Mouse (Mus musculus) liver, adult 2 months (tissue): Measurements from ENCODE around the gene Olfr1504. TPM values are rescaled to one million over a fixed set of nuclear protein-coding genes. Genes with fewer than 3 reads are reported as not detected.
"Not testable (repeated sequence)": the region's sequence is repeated elsewhere in the genome, so short reads cannot be mapped to it uniquely, and the experiment has no call there.

ENCODE experiments used
- DNase-seq: peaks from one replicate; pipeline ENCODE4 v3.0.0-alpha.2; 2011; ENCODE audit warnings: low read depth, low spot score; ENCODE audit errors: extremely low read depth
- H3K27ac ChIP-seq: fragments of 200-500 bp; replicated peaks from 2 replicates; pipeline ENCODE4 v1.5.1; 2012; ENCODE audit warnings: low read depth, mild to moderate bottlenecking, control low read depth, inconsistent platforms, low read length; ENCODE audit not compliant: insufficient read depth
- H3K27me3 ChIP-seq: fragments of 200-500 bp; 2 replicates; pipeline ENCODE4 v1.6.1; 2012; ENCODE audit warnings: mild to moderate bottlenecking, moderate library complexity, low read length, inconsistent platforms; ENCODE audit not compliant: control insufficient read depth, insufficient read depth
- H3K36me3 ChIP-seq: fragments of 200-500 bp; 2 replicates; pipeline ENCODE4 v1.6.1; 2012; ENCODE audit warnings: low read length, inconsistent platforms; ENCODE audit not compliant: control insufficient read depth, insufficient read depth
- H3K4me1 ChIP-seq: fragments of 200-500 bp; 2 replicates; pipeline ENCODE4 v1.6.1; 2011; ENCODE audit warnings: low read length; ENCODE audit not compliant: control insufficient read depth, insufficient read depth
- H3K4me3 ChIP-seq: fragments of 200-500 bp; 2 replicates; pipeline ENCODE4 v1.5.1; 2011; ENCODE audit warnings: low read depth, mild to moderate bottlenecking, control low read depth, low read length, moderate library complexity; ENCODE audit not compliant: insufficient read depth
- H3K79me2 ChIP-seq: fragments of 200-500 bp; 2 replicates; pipeline ENCODE4 v1.6.1; 2012; ENCODE audit warnings: inconsistent platforms, mild to moderate bottlenecking, low read length, moderate library complexity; ENCODE audit not compliant: control insufficient read depth, insufficient read depth
- H3K9ac ChIP-seq: fragments of 200-500 bp; 2 replicates; pipeline ENCODE4 v1.6.1; 2012; ENCODE audit warnings: low read depth, mild to moderate bottlenecking, control low read depth, inconsistent platforms, low read length
- CTCF ChIP-seq: fragments of 200-500 bp; IDR thresholded peaks from 2 replicates; pipeline ENCODE4 v1.5.1; 2011; ENCODE audit warnings: low read depth, low read length, control low read depth
- POLR2A ChIP-seq: fragments of 200-500 bp; IDR thresholded peaks from 2 replicates; pipeline ENCODE4 v1.6.1; 2011; ENCODE audit warnings: low read length, control low read depth; ENCODE audit not compliant: insufficient read depth; ENCODE audit errors: extremely low read depth
- WGBS: fragments of 180-500 bp; shearing (Covaris S2); methylation state at CpG from one replicate; pipeline ENCODE4 v1.1.7; 2018; 5-methylcytosine and 5-hydroxymethylcytosine counted together
- polyA plus RNA-seq: library from polyadenylated mRNA; depleted of rRNA; stranded (reverse); fragments of >200 nt; gene quantifications from 2 replicates; pipeline ENCODE4 v1.2.3, GENCODE M21; 2012; rRNA removed
- total RNA-seq: library from RNA; depleted of rRNA; stranded (reverse); fragments of >200 nt; gene quantifications from 2 replicates; pipeline ENCODE4 v1.2.3, GENCODE M21; 2014; rRNA removed

Gene Olfr1504
- total RNA-seq (not detected in 2 replicates), polyA plus RNA-seq (not detected in 2 replicates)

DNA sequence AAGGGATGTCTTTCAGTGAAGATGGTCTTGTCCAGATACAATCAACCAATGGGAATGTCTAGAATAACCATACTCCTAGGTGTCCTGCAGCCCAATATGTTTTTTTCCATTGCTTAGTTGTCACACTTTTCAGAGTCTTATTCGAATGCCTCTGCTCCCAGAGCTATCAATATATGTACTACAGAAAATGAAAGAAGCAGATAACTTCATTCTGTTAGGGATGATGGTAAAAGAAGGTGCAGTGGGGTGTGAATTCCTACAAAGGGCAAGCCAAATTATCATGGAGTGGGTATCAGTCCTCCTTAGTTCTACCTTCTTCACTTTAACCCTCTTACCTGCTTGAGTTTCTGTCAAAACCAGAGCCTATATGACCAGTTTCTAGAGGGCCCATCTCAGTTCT, at the start of gene Olfr1504:
Gene Olfr1504 (minus strand): TSS at position 101 of the 400 bp plus-strand sequence.
- no peak for DNase-seq
- H3K9ac ChIP-seq = no peak within 1 kb of the TSS
- no peaks in the 10 kb centered on the region for H3K27me3 ChIP-seq
- 37% methylated on average over 1 of the region's 1 CpGs for WGBS
- no peaks in the 10 kb centered on the region for H3K79me2 ChIP-seq
- TF ChIP-seq CTCF (no peak), POLR2A (no peak)
- no peaks in the 10 kb centered on the region for H3K4me1 ChIP-seq
- H3K27ac ChIP-seq = no peak within 1 kb of the TSS
- no peaks in the 10 kb centered on the region for H3K36me3 ChIP-seq
- H3K4me3 ChIP-seq = no peak within 1 kb of the TSS

DNA sequence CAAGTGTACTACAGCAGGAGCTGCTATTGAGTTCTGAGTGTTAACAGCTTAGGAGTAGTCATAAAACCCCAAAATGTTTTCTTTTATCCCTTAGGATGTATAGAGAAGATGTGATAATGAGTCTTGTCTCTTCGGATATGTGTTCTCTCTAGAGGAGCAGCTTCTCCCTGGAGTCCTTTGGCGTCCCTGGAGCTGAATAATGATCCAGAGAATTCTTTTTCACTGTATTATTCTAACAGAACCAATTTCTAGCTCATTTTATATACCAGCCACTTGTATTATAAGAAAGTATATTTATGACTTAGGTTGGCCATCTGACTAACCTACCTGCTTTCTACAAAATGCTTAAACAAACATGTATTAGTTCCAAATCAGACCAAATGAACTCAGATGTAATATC, 15.5 kb upstream of the Olfr1504 start, which contains the start of gene Olfr1505:
Gene Olfr1505 (plus strand): TSS at position 301 of the 400 bp plus-strand sequence.
- H3K4me1 ChIP-seq = no peaks in the 10 kb centered on the region
- no peaks in the 10 kb centered on the region for H3K36me3 ChIP-seq
- H3K27me3 ChIP-seq = no peaks in the 10 kb centered on the region
- H3K4me3 ChIP-seq = no peak within 1 kb of the TSS
- no peaks in the 10 kb centered on the region for H3K79me2 ChIP-seq
- H3K9ac ChIP-seq = no peak within 1 kb of the TSS
- TF ChIP-seq CTCF = no peak
- TF ChIP-seq POLR2A = no peak
- 57% methylated on average over 2 of the region's 2 CpGs for WGBS
- no peak for DNase-seq
- H3K27ac ChIP-seq = no peak within 1 kb of the TSS

- DNase-seq = no peak
- TF ChIP-seq CTCF (no peak), POLR2A (no peak)
- Histone ChIP-seq H3K4me1 (no peaks in the 10 kb centered on the region), H3K27ac (no peak within 1 kb of the TSS), H3K9ac (no peak within 1 kb of the TSS), H3K27me3 (no peaks in the 10 kb centered on the region), H3K36me3 (no peaks in the 10 kb centered on the region), H3K79me2 (no peaks in the 10 kb centered on the region), H3K4me3 (no peak within 1 kb of the TSS)
- WGBS = 70% methylated on average over 1 of the region's 1 CpGs
Observed at GRCm38 (mm10) chr19:13861495-13861894, 36.2 kb downstream of the Olfr1504 start, which contains the start of gene Olfr1502. Gene Olfr1502, plus strand, starts transcription at chr19:13861795.

DNA sequence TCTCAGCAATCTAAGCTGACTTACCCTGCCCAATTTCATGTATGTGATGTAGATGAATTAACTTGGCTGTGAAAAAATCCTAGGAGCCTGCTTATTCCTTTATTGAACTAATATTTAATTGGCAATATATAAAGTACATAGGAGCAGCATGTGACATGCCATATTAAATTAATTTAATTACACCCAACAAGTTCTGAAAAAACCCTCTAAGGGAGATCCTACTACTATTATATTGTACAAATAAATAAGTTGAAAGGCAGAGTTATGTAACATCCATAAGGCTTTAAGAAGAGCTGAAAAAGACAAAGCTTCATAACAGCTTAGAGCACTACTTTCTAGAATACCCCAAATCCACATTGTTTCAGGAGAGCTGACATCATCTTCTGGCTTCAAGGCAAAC, 47.1 kb downstream of the Olfr1504 start, which contains the start of gene Olfr1501:
Gene Olfr1501 (minus strand): TSS at position 101 of the 400 bp plus-strand sequence.
- not testable (repeated sequence) for H3K4me3 ChIP-seq, H3K79me2 ChIP-seq, H3K9ac ChIP-seq, H3K4me1 ChIP-seq, H3K27me3 ChIP-seq, DNase-seq, H3K27ac ChIP-seq, H3K36me3 ChIP-seq

Other genes starting within 250 kb of the Olfr1504 start
- not detected in 2 replicates for gene Olfr1490, start 246.8 kb downstream of the Olfr1504 start, total RNA-seq
- not detected in 2 replicates for gene Olfr1490, start 246.8 kb downstream of the Olfr1504 start, polyA plus RNA-seq
- gene Olfr1491, start 200.7 kb downstream of the Olfr1504 start, total RNA-seq = not detected in 2 replicates
- gene Olfr1491, start 200.7 kb downstream of the Olfr1504 start, polyA plus RNA-seq = not detected in 2 replicates
- not detected in 2 replicates for gene Olfr1493-ps1, start 174.7 kb downstream of the Olfr1504 start, total RNA-seq
- gene Olfr1493-ps1, start 174.7 kb downstream of the Olfr1504 start, polyA plus RNA-seq = not detected in 2 replicates
- gene Olfr1494, start 158.2 kb downstream of the Olfr1504 start, total RNA-seq = not detected in 2 replicates
- gene Olfr1494, start 158.2 kb downstream of the Olfr1504 start, polyA plus RNA-seq = not detected in 2 replicates
- not detected in 2 replicates for gene Olfr1495, start 133.3 kb downstream of the Olfr1504 start, total RNA-seq
- not detected in 2 replicates for gene Olfr1495, start 133.3 kb downstream of the Olfr1504 start, polyA plus RNA-seq
- gene Olfr1496, start 120.0 kb downstream of the Olfr1504 start, total RNA-seq = not detected in 2 replicates
- not detected in 2 replicates for gene Olfr1496, start 120.0 kb downstream of the Olfr1504 start, polyA plus RNA-seq
- gene Olfr1497, start 99.7 kb downstream of the Olfr1504 start, total RNA-seq = not detected in 2 replicates
- gene Olfr1497, start 99.7 kb downstream of the Olfr1504 start, polyA plus RNA-seq = not detected in 2 replicates
- not detected in 2 replicates for gene Olfr1499, start 78.5 kb downstream of the Olfr1504 start, total RNA-seq
- gene Olfr1499, start 78.5 kb downstream of the Olfr1504 start, polyA plus RNA-seq = not detected in 2 replicates
- not detected in 2 replicates for gene Olfr1500, start 67.4 kb downstream of the Olfr1504 start, total RNA-seq
- gene Olfr1500, start 67.4 kb downstream of the Olfr1504 start, polyA plus RNA-seq = not detected in 2 replicates
- gene Olfr1501, start 47.2 kb downstream of the Olfr1504 start, total RNA-seq = not detected in 2 replicates
- not detected in 2 replicates for gene Olfr1501, start 47.2 kb downstream of the Olfr1504 start, polyA plus RNA-seq
- gene Olfr1502, start 36.1 kb downstream of the Olfr1504 start, total RNA-seq = not detected in 2 replicates
- gene Olfr1502, start 36.1 kb downstream of the Olfr1504 start, polyA plus RNA-seq = not detected in 2 replicates
- gene Olfr1505, start 15.6 kb upstream of the Olfr1504 start, total RNA-seq = not detected in 2 replicates
- gene Olfr1505, start 15.6 kb upstream of the Olfr1504 start, polyA plus RNA-seq = not detected in 2 replicates